Mouse (Mus musculus) heart, embryonic 13.5 days (tissue): Measurements from ENCODE around the gene Ston1. TPM values are rescaled to one million over a fixed set of nuclear protein-coding genes. Genes with fewer than 3 reads are reported as not detected.

Source experiments
- ATAC-seq: fragments of 200-750 bp; cut with Nextera tagmentation; 2 replicates; pipeline ENCODE4 v1.8.0; 2017; ENCODE audit warnings: moderate TSS enrichment; ENCODE audit not compliant: insufficient number of reproducible peaks, low FRiP score, low TSS enrichment; ENCODE audit errors: extremely low read depth
- H3K27ac ChIP-seq: fragments of 300-500 bp; sonication (generic); replicated peaks from 2 replicates; pipeline ENCODE4 v1.5.1; 2015; ENCODE audit warnings: moderate library complexity, mild to moderate bottlenecking, inconsistent platforms
- H3K27me3 ChIP-seq: fragments of 300-500 bp; sonication (generic); replicated peaks from 2 replicates; pipeline ENCODE4 v1.6.1; 2015; ENCODE audit warnings: mild to moderate bottlenecking, inconsistent platforms
- H3K36me3 ChIP-seq: fragments of 300-500 bp; sonication (generic); 2 replicates; pipeline ENCODE4 v1.6.1; 2015; ENCODE audit warnings: mild to moderate bottlenecking, inconsistent platforms
- H3K4me1 ChIP-seq: fragments of 300-500 bp; sonication (generic); 2 replicates; pipeline ENCODE4 v1.6.1; 2015; ENCODE audit warnings: inconsistent platforms
- H3K4me2 ChIP-seq: fragments of 300-500 bp; sonication (generic); 2 replicates; pipeline ENCODE4 v1.6.1; 2015; ENCODE audit warnings: inconsistent platforms, mild to moderate bottlenecking, moderate library complexity
- H3K4me3 ChIP-seq: fragments of 300-500 bp; sonication (generic); 2 replicates; pipeline ENCODE4 v1.5.1; 2015; ENCODE audit warnings: moderate library complexity, mild to moderate bottlenecking, inconsistent platforms
- H3K9ac ChIP-seq: fragments of 300-500 bp; sonication (generic); 2 replicates; pipeline ENCODE4 v1.6.1; 2015; ENCODE audit warnings: inconsistent platforms, mild to moderate bottlenecking, moderate library complexity
- H3K9me3 ChIP-seq: fragments of 300-500 bp; sonication (generic); 2 replicates; pipeline ENCODE4 v1.6.1; 2016; ENCODE audit warnings: inconsistent platforms
- WGBS: fragments of 180-500 bp; shearing (Covaris S2); methylation state at CpG from one replicate; pipeline ENCODE4 v1.1.7; 2015; ENCODE audit warnings: mixed read lengths; 5-methylcytosine and 5-hydroxymethylcytosine counted together
- polyA plus RNA-seq: library from polyadenylated mRNA; unstranded; fragments of >200 nt; fragmentation: Nextera tagmentation; extraction: Ambion mirVana; gene quantifications from 2 replicates; pipeline ENCODE4 v1.2.1, GENCODE M21; 2015

Ston1 gene
- polyA plus RNA-seq = 6.4 and 6.5 TPM in 2 replicates

DNA sequence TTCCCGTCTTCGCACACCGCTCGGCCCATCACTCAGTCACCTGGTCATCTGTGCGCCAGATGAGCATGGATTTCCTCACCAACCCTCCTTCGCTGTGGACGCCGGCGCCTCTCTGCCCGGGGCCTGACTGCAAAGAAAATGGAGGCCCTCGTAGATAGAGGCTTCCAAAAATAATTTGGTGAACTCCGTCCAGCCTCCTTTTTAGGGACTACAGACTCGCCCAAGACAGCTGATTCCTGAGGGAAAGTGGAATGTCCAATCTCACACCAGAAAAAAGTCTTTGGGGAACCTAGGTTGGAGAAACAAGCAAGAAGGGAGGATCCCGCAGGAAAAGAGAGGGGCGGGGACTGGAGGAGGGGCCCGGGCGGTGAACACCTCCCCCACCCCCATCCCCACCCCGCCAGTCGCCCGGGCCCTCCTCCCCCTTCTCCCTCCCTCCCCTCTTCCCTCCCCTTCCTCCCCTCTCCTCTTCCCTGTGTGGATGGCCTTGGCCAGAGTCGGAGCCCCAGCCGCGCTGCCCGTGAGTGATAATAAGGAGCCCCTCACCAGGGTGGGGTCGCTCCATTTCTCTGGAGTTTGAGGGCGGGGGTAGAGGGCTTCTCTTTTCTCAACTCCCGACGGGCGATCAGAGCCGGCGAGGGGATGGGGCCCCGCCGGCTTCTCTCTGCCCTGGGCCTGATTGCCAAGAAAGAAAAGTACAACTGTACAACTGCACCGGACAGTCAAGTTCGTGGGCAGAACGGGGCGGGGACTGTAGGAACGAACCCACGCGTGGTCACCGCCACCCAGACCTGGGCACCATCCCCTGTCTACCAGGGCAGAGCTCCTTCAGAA, at the start of gene Ston1:
TSS of gene Ston1 (plus strand) at position 463 of the 834 bp plus-strand sequence.
- H3K9me3 ChIP-seq = no peaks in the 10 kb centered on the region
- ATAC-seq = peak; percentile 74
- peak within 1 kb of the TSS; percentile 81 for H3K4me3 ChIP-seq
- H3K36me3 ChIP-seq = 0 out of 2 replicates have a peak, but pooled peaks cover 8% of the 10 kb centered on the region
- peak within 1 kb of the TSS; percentile 91 for H3K9ac ChIP-seq
- no peaks in the 10 kb centered on the region for H3K27me3 ChIP-seq
- peaks cover 37% of the 10 kb centered on the region for H3K4me1 ChIP-seq
- WGBS = 0% methylated on average over 36 of the region's 41 CpGs
- H3K27ac ChIP-seq = peak within 1 kb of the TSS; percentile 91
- H3K4me2 ChIP-seq = peak within 1 kb of the TSS; percentile 78

DNA sequence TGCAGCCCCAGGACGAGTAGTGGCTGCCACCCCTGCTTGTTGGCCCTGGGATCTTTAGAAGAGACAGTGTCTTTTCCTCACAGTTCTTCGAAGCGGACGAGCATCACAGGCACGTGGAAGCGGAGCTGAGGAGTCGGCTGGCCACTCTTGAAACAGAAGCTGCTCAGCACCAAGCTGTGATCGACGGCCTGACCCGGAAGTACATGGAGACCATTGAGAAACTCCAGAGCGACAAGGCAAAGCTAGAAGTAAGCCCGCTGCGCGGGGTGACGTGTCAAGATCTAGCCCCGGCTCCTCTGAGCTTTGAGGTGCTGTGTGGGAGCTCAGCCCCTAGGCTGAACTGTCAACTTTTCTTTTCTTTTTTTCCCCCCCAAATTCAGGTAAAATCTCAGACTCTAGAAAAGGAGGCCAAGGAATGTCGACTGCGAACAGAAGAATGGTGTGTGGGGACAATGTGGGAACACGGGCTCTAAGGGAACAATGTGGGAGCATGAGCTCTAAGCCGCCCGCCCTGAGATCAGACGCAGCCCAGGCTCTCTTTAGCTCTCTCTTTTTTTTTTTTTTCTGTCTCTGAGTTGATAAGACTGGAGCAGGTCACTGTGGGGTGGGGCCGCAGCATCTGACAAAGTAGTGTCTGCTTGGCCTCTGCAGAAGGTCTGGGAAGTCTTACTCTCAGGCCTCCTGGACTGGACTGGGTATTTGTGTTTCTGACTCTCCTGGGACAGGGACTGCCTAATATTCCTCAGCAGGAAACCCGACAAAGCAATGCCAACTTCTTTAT, 47.9 kb upstream of the Ston1 start:
- Histone ChIP-seq H3K27ac (no peak overlapping the region), H3K9me3 (no peaks in the 10 kb centered on the region), H3K27me3 (no peaks in the 10 kb centered on the region), H3K9ac (no peak overlapping the region), H3K4me1 (peaks cover 31% of the 10 kb centered on the region), H3K4me3 (no peak overlapping the region), H3K4me2 (no peak overlapping the region), H3K36me3 (peaks cover 53% of the 10 kb centered on the region)
- WGBS = 58% methylated on average over 24 of the region's 24 CpGs
- no peak for ATAC-seq

DNA sequence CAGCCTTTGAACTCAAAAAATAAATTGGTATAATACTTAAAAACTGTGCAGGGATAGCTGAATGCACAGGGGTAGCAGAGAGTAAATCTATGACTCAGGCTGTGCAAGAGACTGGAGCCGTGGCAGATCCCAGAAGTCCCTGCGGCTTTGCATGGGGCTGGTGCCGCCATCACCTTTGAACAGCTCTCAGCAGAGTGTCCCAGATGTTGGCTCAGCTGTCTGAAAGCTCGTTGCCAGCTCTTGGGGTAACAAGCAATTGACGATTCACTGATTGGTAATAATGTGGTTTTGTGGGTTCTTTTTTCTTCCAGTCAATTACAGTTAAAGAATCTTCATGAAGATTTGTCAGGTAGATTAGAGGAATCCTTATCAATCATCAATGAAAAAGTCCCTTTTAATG, 47.1 kb upstream of the Ston1 start:
- no peak overlapping the region for H3K27ac ChIP-seq
- H3K9me3 ChIP-seq = no peaks in the 10 kb centered on the region
- H3K4me1 ChIP-seq = peaks cover 31% of the 10 kb centered on the region
- no peaks in the 10 kb centered on the region for H3K27me3 ChIP-seq
- H3K36me3 ChIP-seq = peaks cover 53% of the 10 kb centered on the region
- WGBS = 64% methylated on average over 5 of the region's 5 CpGs
- H3K9ac ChIP-seq = no peak overlapping the region
- H3K4me2 ChIP-seq = no peak overlapping the region
- H3K4me3 ChIP-seq = no peak overlapping the region
- no peak for ATAC-seq

DNA sequence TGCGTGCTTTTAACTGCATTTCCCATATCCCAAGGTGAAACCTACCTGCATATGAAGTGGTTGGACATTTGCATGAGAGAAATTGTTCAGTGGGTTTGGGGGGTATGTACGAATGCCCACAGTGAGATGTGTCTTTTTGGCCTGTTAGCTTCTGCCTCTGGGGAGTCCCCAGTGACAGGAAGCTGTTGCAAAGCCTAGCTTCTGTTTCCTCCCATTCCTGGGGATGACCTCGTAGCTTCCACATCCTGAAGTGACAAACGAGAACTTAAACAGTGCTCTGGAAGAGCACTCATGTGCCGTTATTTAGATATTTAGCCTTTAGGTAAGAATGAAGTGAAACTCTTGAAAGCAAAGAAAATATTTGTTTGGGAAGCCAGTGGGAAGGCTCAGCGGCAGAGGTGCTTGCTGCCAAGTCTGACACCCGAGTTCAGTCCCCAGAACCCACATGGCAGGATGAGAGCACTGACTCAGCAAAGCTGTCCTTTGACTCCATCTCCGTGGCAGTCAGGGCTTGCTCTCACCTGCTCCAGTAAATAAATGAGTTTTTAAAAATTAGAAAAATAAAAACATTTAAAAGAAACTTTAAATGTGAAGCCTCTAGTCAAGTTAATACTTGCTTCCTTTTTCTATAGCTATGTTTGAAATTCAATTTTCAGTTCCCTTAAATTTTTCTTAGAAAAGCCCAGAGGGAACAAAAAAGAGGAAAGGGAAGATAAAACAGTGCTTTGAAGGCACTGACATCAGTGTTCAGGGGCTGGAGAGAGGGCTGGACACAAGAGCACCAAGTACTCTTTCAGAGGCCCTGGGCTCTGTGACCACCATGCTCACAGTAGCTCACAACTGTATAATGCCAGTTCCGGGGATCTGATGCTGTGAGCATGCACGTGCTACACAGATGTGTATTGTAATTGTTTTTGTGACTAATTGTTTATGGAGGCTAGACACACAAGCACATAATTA, 46.2 kb upstream of the Ston1 start:
- WGBS = 53% methylated on average over 10 of the region's 10 CpGs
- Histone ChIP-seq H3K27ac (0 out of 2 replicates have a peak overlapping the region, but pooled peaks have one; percentile 33), H3K27me3 (no peaks in the 10 kb centered on the region), H3K4me2 (no peak overlapping the region), H3K9me3 (no peaks in the 10 kb centered on the region), H3K9ac (no peak overlapping the region), H3K36me3 (peaks cover 56% of the 10 kb centered on the region), H3K4me1 (peaks cover 31% of the 10 kb centered on the region), H3K4me3 (no peak overlapping the region)
- no peak for ATAC-seq

DNA sequence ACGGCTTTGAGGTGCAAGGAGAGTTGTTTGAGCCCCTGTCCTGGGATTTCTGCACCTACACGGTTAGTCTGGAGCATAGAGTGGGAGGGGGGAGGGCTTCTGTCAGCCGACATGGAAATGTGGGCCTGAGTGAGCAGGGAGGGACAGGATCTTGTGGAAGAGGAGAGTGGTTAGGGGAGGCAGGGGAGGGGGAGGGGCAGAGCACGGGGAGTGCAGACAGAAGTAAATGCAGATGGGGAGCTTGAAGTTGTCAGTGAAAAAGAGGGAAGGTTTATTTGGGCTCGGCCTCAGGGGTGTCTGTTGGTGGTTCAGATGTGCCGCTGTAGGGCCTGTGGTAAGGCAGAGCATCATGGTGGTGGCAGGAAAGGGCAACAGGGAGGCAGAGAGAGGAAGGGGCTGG, 44.9 kb upstream of the Ston1 start:
- H3K4me3 ChIP-seq = no peak overlapping the region
- H3K4me2 ChIP-seq = no peak overlapping the region
- 29% methylated on average over 6 of the region's 6 CpGs for WGBS
- no peak overlapping the region for H3K27ac ChIP-seq
- H3K9me3 ChIP-seq = no peaks in the 10 kb centered on the region
- H3K9ac ChIP-seq = no peak overlapping the region
- no peak for ATAC-seq
- no peaks in the 10 kb centered on the region for H3K27me3 ChIP-seq
- H3K36me3 ChIP-seq = peaks cover 63% of the 10 kb centered on the region
- H3K4me1 ChIP-seq = peaks cover 31% of the 10 kb centered on the region

DNA sequence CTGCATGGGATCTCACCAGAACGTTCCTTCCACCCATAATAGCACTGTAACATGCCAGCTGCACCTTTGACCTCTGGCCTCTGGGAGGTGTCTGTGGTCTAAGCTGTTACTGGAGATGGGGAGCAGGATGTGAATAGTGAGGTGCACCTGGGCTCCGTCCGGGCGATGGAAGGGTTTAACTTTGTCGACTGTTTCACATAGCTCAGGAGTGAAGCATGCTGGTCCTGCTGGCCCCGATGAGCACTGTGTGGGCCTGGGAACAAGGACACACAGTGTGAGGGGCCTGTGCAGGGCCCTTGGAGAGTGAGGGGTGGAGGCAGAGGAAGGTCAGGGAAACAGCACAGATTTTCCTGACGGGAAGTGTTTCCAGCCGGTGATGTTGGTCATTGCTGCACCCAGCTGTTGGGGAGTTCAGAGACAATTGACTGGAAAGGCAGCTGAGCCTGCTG, 44.5 kb upstream of the Ston1 start:
- peaks cover 60% of the 10 kb centered on the region for H3K36me3 ChIP-seq
- H3K27ac ChIP-seq = no peak overlapping the region
- WGBS = 39% methylated on average over 8 of the region's 8 CpGs
- H3K9me3 ChIP-seq = no peaks in the 10 kb centered on the region
- H3K9ac ChIP-seq = no peak overlapping the region
- no peaks in the 10 kb centered on the region for H3K27me3 ChIP-seq
- no peak overlapping the region for H3K4me3 ChIP-seq
- ATAC-seq = no peak
- H3K4me2 ChIP-seq = no peak overlapping the region
- peaks cover 31% of the 10 kb centered on the region for H3K4me1 ChIP-seq

DNA sequence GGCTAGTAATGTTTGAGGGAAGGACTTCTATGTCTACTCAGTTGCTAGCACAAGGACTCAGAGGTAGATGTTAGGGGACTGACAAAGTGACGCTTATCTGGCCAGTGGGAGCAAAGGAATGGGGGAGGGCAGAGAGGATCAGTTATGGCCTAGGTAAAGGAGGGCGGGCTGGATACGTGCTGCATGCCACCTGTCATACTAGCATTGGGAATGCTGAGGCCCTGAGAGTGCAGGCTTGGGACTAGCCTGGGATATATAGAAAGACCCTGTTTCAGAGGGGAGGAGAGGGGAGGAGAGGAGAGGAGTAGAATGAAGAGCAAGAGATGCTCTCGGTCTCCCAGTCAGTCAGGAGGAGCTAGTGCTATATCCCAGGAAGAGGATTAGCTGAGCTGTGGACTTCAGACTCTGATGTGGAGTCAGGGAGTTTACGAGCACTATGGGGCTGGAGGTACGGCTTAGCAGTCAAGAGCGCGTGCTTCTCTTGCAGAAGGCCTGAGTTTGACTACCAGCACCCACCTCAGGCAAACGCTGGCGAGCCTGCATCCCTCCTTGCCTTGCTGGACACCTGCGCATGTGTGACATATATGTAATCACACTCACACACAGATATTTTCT, 43.9 kb upstream of the Ston1 start:
- H3K27me3 ChIP-seq = no peaks in the 10 kb centered on the region
- WGBS = 75% methylated on average over 11 of the region's 11 CpGs
- no peaks in the 10 kb centered on the region for H3K9me3 ChIP-seq
- H3K4me3 ChIP-seq = no peak overlapping the region
- no peak overlapping the region for H3K27ac ChIP-seq
- H3K4me2 ChIP-seq = no peak overlapping the region
- ATAC-seq = no peak
- no peak overlapping the region for H3K9ac ChIP-seq
- H3K4me1 ChIP-seq = peaks cover 35% of the 10 kb centered on the region
- H3K36me3 ChIP-seq = peaks cover 56% of the 10 kb centered on the region

DNA sequence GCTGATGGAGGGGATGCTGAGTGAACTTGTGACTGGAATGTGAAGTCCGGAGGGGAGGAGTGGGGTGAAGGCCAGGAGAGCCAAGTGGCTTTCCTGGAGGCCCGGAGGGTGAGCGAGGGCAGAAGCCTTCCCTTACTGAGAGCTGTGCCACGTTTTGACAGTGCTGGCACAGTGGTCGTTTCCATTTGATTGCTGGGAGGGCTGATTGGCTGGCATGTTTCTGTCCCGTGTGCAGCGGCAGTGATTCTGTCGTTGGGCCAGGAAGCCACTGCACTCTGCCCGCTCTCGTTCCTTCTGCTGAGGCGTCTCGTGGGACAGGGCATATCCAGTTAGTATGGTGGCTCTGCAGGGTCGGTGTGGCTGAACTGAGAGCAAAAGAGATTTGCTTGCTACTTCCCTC, 41.3 kb upstream of the Ston1 start:
- ATAC-seq = no peak
- H3K27me3 ChIP-seq = no peaks in the 10 kb centered on the region
- H3K4me2 ChIP-seq = no peak overlapping the region
- WGBS = 80% methylated on average over 13 of the region's 13 CpGs
- H3K9ac ChIP-seq = no peak overlapping the region
- H3K4me1 ChIP-seq = peaks cover 21% of the 10 kb centered on the region
- H3K27ac ChIP-seq = no peak overlapping the region
- no peak overlapping the region for H3K4me3 ChIP-seq
- H3K36me3 ChIP-seq = peaks cover 45% of the 10 kb centered on the region
- H3K9me3 ChIP-seq = no peaks in the 10 kb centered on the region

DNA sequence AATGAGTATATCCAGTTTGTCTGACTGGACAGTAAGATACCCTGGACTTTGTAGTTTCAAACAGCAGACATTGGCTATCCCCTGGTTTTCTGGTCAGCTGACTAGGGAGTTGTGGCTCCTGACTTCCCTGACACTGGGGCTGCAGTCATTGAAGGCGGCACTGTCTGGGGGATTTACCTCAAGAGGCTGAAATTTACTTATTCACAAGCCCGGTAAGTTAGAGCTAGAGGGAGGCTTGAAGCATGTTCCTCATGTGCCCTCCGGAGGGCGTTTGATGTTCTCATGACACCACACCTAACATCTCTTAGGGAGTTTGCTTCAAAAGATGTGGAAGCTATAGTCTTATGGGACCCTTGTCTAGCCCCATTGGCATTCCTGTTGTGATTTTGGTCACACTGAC, 40.8 kb upstream of the Ston1 start:
- Histone ChIP-seq H3K4me1 (peaks cover 20% of the 10 kb centered on the region), H3K4me2 (no peak overlapping the region), H3K27me3 (no peaks in the 10 kb centered on the region), H3K9me3 (no peaks in the 10 kb centered on the region), H3K4me3 (no peak overlapping the region), H3K27ac (no peak overlapping the region), H3K9ac (no peak overlapping the region), H3K36me3 (peaks cover 49% of the 10 kb centered on the region)
- ATAC-seq = no peak
- 88% methylated on average over 4 of the region's 4 CpGs for WGBS

DNA sequence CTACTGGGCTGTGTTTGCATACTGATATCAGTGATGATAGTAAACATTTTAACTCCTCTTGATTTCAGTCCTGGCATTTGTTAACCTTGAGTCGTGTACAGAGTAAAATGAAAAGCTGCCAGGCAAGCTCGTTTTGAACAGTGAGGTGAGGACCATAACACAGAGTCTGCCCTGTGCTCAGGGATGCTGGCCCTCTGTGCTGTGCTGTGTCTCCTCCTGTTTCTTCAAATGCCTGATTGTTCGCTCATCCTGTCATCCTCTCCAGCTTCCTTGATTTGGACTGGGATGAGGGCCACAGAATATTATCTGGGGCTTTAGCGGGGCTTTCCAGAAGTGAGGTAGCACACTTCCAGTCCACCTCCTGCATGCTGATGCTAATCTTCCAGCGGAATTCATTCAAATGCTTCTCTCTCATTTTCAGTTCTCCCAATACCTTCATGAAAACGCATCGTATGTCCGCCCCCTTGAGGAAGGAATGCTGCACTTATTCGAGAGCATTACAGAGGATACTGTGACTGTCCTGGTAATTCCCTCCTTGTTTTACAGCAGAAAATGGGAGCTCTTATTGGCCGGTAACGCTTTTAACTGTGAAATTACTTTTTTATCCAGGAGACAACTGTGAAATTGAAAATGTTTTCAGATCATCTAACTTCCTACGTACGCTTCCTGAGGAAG, 39.2 kb upstream of the Ston1 start:
- peaks cover 10% of the 10 kb centered on the region for H3K4me1 ChIP-seq

More for the DNA sequence above, 39.2 kb upstream of the Ston1 start:
- Histone ChIP-seq H3K4me3 (no peak overlapping the region), H3K9me3 (no peaks in the 10 kb centered on the region), H3K36me3 (peaks cover 62% of the 10 kb centered on the region), H3K27ac (no peak overlapping the region), H3K27me3 (no peaks in the 10 kb centered on the region), H3K4me2 (peak overlapping the region; percentile 32; the same call in 1 of the 2 replicates), H3K9ac (no peak overlapping the region)
- no peak for ATAC-seq
- WGBS = 28% methylated on average over 13 of the region's 13 CpGs
